Mouse (Mus musculus): ENCODE measurements around the gene Rfwd3.
"Not testable (repeated sequence)": the region's sequence is repeated elsewhere in the genome, so short reads cannot be mapped to it uniquely, and the experiment has no call there.

The Rfwd3 gene

DNA sequence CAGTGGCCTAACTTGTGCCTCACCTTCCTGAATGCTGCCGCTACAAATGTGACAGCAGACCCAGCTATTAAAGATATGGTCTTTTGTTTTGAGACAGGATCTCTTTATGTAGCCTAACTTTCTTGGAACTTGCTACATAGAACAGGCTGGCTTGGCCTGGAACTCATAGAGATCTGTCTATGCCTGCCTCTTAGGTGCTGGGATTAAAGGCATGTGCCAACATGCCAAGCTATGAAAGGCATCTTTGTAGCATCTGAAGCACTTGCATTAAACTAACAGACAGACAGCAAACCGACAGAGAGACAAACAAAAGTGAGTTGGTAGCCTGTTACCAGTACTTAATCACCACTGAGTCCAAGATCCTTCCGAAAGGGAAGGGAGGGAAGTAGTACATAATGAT lies 17.9 kb downstream of the Rfwd3 start:
- no peak for DNase-seq

DNA sequence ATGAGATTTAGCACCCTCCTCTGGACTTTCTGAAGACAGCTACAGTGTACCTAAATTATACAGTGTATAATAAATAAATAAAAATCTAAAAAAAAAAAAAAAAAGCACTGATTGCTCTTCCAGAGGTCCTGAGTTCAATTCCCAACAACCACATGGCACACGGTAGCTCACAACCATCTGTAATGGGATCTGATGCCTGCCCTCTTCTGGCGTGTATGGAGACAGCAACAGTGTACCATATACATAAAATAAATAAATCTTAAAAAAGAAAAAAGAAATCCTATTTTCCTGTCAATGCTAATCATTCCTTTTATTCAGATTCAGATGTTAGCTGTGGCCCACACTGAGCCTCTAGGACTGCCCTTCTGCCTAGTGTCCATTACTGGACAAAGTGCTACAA lies 31.7 kb downstream of the Rfwd3 start:
- DNase-seq: no peak

DNA sequence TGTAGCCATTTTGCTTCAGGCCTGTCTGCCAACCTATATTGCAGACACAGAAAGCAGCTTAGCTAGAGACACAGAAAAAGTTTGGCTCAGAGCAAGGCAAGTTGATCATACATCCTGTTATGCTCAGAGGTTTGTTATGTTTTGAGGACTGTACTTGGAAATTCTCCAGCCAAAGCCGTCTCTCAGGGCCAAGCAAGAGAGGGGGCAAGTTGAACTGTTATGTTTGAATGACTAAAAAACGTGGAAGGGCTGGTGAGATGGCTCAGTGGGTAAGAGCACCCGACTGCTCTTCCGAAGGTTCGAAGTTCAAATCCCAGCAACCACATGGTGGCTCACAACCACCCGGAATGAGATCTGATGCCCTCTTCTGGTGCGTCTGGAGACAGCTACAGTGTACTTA lies 33.9 kb downstream of the Rfwd3 start:
- DNase-seq: not testable (repeated sequence)

DNA sequence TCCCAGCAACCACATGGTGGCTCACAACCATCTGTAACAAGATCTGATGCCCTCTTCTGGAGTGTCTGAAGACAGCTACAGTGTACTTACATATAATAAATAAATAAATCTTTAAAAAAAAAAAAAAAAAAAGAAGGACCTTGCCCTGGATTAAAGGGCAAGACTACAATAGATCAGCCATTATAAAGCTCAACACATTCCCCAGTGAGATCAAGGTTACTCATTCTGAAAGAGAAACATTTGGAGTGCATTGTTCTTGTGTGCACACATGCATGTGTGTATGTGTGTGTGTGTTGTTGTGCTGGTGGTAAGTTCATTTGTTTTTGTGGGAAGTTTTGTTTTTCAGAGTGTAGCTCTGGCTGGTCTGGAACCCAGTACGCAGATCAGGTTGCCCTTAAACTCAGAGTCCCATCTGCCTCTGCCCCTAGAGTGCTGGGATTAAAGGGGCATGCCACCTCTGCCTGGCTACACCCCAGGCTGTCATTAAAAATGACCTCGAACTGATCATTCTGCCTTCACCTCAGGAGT lies 35.3 kb downstream of the Rfwd3 start:
- DNase-seq: no peak

DNA sequence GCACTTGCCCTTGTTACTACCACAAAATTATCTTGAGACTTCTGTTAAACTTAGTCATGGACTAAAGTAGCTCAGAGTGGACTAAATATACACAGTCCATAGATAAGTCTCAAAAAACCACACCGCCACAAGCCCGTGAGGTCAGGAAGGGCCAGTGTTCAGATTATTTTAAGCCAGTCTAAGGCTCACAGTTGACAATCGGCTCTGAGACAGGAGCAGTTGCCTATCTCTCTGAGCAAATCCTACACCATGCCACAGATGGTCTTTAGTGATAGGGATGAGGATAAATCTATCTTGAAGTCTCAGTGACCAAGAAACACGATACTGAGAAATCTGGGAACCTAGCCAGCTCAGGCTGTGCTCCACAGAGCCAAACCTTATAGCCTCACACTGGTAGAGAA lies 38.0 kb downstream of the Rfwd3 start:
- DNase-seq: no peak

DNA sequence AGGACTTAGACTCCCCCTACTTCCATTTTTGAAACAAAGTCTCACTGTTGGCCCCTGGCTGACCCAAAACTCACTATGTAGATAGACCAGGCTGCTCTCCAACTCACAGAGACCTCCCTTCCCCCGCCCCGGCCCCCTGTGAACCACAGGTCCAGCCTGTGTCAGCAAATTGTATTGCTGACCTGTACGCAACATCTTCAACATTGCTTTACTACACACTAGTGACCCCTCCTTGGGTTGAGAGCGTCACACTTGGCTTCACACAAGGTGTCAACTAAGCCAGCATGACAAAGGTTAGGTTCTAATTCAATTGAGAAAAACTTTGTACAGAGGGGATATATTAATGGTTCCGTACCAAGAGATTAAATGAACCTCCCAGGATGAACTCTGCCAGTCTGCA lies 39.8 kb downstream of the Rfwd3 start:
- no peak for DNase-seq

DNA sequence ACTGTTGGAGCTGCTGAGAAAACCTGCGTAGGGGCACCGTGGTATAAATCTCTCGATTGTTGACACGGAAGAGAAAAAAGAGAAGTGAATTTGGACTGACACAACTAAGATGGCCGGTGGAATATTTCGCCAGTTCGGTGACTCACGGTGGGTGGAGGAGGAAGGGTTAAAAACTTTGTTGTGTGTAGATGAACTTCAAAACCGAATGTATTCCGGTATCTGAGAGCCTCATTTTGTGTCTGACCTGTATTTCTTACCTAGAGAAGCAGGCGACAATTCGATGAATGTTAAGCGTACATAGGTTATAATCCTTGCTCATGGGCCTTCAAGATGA lies 40.6 kb downstream of the Rfwd3 start:
- no peak for DNase-seq

DNA sequence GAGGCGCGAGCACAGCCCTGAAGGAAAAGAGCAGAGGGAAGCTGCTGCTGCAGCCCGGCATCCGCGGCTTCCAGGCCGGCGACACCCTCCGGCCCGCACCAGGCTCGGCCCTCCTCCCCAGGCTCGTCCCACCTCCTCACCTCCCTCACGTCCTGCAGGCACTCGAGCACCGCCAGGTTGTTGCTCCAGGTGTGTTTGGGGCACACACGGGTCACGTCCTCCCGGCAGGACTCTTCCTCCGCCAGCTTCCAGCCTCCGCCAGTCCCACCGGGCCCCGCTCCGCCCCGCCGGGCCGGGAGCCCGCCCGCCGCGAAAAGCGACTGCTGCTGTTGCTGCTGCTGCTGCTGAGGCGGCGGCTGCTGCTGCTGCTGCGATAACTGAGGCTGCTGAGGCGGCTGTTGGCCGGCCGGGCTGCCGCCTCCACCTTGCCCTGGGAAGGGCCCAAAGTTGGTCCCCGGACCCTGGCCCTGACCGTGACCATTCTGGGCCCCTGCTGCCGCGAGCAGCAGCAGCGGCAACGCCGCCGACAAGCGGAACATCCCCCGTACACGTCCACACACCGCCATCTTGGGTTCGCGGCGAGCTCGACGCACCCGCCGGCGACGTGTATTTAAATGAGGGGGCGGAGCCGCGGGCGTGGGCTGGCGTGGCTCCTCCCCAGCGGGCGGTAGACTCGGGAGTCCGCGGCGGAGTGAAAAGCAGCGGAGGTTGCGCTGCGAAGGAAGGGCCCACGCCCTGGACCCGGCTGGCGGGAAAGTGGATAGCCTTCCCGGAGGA lies 41.2 kb downstream of the Rfwd3 start, which contains the start of gene Glg1:
Glg1 (minus strand) TSS at position 586 of the 777 bp plus-strand sequence.
- DNase-seq: peak; percentile 91

DNA sequence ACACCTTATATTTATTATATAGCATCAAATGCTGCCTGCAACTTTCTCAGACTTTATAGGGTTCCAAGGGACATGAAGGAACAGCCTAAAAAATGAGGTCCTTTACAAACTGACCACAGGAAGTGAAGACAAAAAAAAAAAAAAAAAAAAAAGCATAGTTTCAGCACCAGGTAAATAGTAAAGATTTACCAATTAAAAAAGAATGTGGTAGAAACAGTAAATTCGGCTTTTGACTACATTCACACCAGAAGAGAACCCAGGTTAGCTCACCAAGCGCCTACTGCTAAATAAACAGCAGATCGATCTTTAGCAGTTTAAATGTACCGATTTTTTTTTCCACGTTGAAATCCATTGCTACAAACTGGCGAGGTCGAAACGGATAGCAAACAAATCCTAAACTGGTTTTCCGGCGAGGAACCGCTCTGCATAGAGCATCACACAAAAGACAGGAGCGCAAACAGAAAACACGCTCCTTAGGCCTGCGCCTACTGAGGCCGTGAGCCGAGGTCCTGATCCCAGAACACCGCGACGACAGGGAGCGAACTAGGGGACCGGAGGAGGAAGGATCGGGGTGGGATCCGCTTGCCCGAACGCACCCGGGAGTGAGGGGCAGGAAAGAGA lies 41.9 kb downstream of the Rfwd3 start:
- no peak for DNase-seq

DNA sequence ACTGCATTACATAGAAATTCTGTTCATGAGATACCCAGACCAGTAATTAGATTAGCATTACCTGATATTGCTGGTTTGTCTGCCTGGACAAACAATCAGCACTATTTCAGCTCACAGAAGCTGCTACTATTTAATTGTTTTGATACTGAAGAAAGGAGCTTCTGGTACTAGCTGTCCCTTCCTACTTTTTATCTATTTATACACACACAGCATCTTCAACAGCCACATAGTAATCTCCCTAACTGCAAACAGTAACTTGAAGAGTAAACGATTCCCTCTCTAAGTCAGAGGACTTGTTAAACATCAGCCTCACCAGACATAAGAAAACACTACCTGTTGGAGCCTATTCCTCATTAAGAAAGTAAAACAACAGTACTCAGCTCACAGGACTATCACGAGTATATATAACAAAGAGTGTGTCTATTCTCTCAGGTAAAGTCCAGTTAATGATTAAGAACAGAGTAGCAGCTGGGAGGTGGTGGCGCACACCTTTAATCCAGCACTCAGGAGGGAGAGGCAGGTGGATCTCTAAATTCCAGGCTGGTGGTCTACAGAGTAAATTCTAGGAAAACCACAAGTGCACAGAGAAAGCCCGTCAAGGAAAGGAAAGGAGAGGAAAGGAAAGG lies 47.4 kb downstream of the Rfwd3 start:
- DNase-seq: no peak

DNA sequence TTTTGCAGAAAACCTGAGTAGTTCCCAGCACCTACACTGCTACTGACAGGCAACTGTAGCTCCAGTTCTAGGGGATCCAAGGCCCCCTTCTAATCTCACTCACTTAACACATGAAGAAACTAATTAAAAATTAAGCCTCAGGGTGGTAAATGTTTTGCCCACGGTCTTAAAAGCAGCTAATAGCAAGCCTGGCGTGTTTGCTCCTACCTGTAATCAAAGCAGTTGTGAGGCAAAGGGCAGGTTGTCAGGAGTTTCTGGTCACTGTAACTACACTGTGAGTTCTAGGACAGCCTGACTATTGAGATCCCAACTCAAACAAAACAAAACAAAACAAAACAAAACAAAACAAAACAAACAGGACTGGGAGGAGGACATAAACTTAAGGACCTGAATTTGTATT lies 49.9 kb downstream of the Rfwd3 start:
- DNase-seq: no peak

DNA sequence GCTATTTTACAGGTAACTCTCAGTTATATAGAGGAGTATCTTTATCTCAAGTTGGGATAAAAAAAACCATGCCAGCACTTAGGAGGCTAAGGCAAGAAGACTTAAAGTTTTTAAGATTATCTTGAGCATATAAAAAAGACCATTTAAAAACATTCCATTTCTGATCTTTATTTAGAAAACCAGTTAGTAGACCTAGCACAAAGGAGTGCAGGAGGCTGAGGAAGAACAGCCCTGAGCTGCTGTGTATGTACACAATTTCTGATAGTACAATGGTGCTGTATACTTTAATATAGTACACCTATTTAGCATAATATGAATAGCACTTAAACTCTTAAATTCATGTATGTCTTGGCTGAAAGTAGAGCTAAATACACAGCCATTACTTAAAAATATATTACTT lies 51.9 kb downstream of the Rfwd3 start:
- no peak for DNase-seq

DNA sequence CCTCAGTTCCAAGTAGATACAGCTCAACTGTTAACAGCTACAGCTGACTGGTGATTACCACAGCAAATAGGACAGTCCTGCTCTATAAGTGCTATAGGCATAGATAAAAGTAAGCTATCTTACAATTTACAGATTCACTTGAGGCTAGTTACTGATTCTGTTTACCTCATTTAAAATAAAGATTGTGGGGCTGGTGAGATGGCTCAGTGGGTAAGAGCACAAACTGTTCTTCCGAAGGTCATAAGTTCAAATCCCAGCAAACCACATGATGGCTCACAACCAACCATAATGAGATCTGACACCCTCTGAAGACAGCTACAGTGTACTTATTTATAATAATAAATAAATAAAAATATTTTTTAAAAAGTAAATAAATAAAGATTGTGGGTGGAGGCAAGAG lies 53.2 kb downstream of the Rfwd3 start:
- DNase-seq: not testable (repeated sequence)

DNA sequence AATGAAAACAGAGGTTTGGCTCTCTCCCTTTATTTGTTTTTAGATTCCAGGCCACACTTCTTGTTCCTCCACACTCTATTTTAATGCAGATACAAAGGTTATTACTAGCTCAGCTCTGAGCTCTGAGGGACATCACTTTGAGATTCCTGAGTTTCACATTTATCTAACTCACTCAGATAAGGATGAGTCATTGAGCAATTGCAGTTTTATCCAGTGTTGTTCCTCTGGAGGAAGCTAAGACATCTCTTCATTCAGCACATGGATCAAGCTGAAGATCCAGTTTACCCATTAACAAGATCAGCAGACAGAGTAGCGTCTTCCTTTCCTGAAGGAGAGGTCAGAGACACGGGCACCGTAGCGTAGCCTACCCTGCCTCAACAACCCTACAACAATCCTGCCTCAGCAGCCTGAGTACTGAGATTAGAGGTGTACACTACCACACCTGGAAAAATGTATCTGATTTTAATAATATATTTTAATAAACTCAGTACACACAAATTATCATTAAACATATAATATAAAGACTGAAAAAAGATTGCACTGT lies 53.7 kb downstream of the Rfwd3 start:
- DNase-seq: no peak

DNA sequence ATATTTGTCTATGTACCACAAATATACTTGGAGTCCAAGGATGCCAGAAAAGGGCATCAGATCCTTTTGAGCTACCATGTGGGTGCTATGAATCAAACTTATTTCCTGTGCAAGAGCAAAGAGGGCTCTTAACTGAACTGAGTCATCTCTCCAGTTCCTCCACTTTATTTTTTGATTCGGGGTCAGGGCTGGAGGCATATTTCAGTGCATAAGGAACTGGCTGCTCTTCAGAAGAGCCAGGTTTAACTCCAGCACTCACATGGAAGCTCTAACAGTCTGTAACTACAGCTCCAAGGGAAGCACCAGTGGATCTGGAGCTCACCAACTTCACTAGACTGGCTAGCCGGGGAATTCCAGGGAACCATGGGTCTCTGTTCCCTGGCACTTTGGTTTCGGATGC lies 62.7 kb downstream of the Rfwd3 start:
- no peak for DNase-seq

DNA sequence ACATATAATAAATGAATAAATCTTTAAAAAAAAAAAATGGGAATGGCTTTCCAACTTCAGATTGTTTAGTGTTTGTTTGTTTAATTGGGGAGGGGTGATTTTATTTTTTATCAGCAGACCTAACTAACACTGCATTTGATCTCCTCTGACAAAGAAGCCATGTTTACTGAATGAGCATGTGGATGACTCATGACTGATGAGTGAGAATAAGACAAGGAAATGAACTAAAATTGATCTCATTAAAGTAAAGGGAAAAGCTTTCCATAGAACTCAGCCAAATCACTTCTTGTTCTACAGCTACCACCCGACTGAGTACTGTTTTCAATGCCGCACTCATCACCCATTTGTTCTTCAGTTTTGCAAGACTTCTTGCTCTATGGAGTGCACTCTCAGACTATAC lies 66.3 kb downstream of the Rfwd3 start:
- DNase-seq: no peak

DNA sequence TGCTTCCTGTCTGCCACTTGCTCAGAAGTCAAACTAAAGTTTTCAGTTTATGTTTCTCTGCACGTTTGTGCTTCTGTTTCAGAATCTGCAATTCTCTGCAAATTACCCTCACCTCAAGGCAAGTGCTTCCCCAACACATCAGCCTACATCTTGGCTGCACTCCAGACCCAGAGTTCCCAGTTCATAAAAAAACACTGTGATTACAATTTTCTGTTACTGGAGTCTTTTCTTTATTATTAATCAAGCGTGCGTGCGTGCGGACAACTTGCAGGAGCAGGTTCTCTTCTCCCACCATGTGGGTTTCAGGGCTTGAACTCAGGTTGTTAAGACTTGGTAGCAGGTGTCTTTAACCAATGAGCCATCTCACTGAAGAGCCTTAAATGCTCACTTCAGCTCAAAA lies 75.9 kb downstream of the Rfwd3 start:
- peak; percentile 10 for DNase-seq

Measured in right cerebral cortex, postnatal 14 days (tissue).